Mouse (Mus musculus) frontal cortex, adult 2 months (tissue): Measurements from ENCODE around the gene Gm11172. TPM values are rescaled to one million over a fixed set of nuclear protein-coding genes. Genes with fewer than 3 reads are reported as not detected.
A peak's percentile ranks its signal among the peaks of the same experiment; 100 is the strongest.
"Not testable (repeated sequence)": the region's sequence is repeated elsewhere in the genome, so short reads cannot be mapped to it uniquely, and the experiment has no call there.

Experiments used
- DNase-seq, 2 experiments: peaks; one replicate each; pipeline ENCODE4 v3.0.0; 2022; ENCODE audit warnings: low spot score in 1 of 2; ENCODE audit errors: extremely low spot score in 1 of 2
- polyA plus RNA-seq: library from polyadenylated mRNA; depleted of rRNA; stranded (reverse); fragments of >200 nt; gene quantifications from 2 replicates; pipeline ENCODE4 v1.2.3, GENCODE M21; 2012

The Gm11172 gene
- polyA plus RNA-seq, 1 experiment: not detected

DNA sequence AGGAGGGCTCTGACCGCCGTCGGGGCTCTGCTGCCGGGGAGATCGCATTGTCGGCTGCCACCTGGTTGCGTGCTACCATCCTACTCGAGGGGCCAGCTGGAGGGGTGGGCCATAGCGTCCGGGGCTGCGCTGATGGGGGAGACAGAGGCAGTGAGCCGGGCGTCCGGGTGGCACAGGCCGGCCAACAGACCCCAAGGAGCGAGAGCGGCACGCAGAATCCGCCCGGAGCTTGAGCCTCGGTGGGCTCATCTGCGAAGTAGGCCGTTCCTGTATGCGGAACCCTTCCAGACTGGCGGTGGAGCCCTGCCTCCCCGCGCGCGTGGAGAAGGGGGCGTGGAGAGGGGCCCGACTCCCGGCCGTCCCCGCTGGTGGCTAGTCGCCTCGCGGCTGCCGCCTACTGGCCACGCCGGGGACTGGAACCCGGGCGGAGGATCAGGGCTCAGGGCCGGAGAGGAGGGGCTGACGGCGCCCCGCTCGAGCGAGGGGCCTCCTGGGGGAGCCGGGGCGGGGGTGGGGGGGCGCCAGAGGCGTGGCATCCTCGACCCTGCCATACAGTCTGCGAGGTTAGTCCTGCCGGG, 27.8 kb upstream of the Gm11172 start:
- DNase-seq: peak; percentile 51 to 83

DNA sequence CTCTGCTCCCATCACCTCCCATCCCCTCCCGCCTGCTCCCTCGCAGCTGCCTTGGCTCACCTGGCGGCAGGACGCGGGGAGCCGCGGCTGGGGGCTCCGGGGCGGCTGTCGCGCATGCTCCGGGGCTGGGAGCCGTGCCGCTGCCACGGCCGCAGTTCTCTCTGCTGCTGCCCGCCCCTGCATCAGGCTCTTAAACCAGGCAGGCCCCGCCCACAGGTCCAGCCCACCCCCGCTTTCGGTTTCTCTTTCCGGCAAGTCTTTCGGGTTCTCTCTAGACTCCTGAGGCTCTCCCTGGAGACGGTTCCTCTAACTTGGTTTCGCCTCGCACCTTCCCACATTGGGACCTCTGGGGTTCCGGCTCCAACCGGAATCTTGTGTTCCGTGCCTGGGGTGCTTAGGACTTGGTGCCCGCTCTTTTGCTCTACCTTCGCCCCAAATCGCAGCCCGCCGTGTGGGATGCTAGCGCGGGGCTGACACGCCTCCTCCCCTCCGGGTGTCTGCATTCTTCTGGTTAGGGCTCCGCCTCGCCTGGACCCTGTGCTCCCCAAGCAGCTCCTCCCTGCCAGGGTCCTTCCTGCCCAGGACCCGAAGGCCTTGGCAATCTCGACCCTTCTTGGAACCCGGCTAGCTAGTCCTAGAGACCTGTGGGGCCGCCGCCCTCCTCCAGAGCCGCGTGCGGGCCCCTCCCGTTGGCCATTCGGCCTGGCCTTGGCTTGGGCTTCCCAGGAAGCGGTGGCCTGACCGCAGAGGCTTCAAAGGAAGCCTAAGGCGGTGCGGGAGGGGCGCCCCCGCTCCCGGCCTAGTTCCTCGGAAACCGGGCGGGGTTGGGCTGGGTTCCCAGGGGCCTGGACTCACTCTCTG, 27.1 kb upstream of the Gm11172 start, which contains the start of gene Socs1:
TSS of gene Socs1 (minus strand) at position 166 of the 861 bp plus-strand sequence.
- DNase-seq: peak; percentile 48 to 76

DNA sequence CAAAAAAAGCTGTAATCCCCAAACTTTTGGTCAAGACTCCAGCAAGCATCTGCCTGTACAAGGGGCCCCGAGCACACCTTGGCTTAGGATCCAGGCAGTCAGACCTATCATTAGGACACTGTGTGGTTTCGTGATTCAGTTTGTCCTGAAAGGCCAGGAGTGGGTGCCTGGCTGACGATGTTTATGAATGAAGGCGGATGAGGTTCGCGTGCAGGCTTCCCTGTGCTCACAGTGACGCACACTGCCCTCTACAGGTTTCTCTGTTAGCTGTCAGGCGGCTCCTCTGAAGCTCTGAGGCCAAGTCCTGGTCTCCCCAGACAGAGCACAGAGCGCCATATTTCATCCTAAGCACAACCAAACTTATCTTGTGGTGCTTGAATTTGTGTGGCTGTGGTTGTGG, 26.4 kb upstream of the Gm11172 start:
- DNase-seq: peak; percentile 71 to 91

DNA sequence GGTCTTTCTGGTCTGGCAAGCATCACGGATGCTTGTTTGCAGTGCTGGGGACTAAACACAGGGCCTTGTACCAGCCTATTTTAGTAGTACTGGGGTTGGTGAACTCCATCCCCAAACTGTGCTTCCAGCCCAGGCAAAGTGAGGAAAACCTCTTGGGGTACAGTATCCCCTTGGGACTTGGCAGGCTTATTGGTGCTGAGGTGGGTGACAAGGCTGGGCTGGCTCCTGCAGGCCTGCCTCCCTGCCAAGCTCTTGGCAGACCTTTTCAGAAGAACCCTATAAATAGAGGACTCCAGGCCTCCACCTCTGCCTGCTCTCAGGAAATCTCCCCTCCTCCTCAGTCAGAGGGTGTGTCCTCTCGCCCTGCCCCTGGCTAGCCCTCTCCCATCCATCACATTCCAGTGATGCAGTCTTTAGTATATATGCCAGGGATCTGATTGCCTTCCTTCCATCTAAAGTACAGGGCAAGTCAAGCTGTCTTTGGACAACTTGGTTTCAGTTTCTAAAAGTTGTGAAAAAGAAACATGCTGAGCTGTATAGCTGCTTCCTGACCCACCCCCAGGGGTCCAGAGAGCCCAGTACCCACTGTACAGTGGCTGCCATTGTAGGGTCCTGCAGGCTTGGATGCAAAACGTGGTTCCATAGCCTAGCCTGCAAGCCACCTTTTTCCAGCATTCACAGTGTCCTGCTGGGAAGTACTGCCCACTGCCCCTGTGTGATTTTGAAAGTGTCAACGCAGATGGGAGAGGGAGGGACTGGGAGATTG, 25.8 kb upstream of the Gm11172 start:
- no peak for DNase-seq

DNA sequence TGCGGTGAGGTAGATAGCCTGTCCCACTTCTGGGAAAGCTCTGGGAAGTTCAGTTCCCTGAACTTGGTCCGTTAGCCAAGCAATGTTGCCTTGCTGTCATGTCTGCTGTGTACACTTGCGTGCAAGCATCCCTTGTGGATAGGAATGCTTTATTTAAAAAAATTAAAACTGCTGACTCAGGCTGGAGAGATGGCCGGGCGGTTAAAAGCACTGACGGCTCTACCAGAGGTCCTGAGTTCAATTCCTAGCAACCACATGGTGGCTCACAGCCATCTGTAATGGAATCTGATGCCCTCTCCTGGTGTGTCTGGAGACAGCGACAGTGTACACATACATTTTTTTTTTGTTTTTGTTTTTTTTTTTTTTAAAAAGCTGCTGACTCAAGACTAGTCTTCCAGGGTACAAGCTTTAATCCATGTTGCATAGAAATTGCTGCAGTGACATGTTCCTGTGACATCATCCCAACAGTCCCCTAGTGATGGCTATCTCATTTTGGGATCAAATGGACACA, 25.1 kb upstream of the Gm11172 start:
- no peak for DNase-seq

DNA sequence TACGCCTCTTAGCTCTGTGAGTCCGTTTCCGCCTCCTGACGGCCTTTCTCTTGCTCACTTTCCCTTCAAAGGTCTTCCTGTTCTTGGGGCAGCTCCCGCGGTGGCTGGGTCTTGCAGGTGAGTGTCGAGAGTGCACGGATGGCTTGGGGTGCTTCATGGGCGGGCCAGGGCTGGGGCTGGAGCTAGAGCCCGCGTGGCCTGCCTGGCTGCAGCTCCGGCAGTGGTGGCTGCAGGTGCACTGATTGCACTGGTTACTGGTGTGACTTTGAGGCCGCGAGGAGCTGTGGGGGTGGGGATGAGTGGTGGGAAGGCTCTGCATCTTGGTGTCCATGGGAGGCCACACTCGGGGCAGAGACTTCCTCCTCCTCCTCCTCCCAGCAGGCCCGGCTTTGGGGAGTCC, 24.4 kb upstream of the Gm11172 start, which contains the start of gene Tnp2:
TSS of gene Tnp2 (minus strand) at position 390 of the 400 bp plus-strand sequence.
- no peak for DNase-seq

DNA sequence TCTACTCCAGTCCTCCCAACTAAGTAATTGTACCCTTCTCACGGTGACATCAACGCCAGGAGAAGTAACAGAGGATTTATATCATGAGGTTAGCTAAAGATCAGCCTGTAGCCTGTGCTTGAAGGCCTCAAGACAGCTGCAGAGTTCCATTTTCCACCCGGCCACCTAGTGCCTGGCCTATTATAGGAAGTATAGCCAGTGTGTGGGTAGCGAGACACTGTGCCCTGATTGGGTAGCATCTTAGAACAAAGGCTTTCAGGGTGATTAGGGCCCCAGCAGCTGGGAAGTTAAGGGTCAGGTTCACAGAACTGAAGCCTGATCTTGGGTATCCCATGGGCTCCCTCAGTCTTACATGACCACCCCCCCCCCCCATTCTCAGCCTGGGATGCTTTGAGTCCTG, 23.8 kb upstream of the Gm11172 start:
- DNase-seq: no peak

DNA sequence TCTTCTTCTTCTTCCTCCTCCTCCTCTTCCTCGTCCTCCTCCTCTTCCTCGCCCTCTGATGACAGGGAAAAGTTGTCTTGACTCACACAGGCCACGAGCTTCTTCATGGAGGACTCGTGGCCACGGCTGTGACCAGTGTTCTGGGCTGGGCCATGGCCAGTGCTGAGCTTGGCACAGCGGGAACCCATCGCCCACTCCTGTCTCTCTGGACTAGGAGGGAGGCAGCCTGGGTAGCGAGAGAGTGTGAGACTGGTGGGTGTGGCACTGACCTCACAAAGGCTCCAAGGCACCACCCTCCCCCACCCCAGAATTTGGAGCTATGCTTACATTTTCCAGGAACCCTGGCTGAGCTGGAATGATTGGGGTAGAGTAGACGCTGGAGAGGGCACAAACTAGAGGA, 22.0 kb upstream of the Gm11172 start, which contains the start of gene Prm3:
TSS of gene Prm3 (minus strand) at position 213 of the 400 bp plus-strand sequence.
- DNase-seq: no peak

DNA sequence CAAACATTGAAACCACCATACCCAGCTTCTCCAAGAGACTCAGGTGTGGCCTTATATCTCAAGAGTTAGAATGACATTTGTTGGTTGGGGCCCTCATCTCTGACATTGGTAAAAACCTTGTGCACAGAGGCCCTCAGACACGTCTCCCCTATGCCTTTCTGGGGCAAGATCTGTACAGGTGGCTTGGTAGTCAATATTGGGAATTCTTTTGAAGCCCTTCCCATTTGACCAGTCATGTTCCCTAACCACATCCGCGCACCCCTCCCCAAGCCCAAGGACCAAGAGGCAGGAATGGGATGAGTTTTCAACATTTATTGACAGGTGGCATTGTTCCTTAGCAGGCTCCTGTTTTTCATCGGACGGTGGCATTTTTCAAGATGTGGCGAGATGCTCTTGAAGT, 16.7 kb upstream of the Gm11172 start, which contains the start of gene Prm2:
TSS of gene Prm2 (minus strand) at position 101 of the 400 bp plus-strand sequence.
- no peak for DNase-seq

DNA sequence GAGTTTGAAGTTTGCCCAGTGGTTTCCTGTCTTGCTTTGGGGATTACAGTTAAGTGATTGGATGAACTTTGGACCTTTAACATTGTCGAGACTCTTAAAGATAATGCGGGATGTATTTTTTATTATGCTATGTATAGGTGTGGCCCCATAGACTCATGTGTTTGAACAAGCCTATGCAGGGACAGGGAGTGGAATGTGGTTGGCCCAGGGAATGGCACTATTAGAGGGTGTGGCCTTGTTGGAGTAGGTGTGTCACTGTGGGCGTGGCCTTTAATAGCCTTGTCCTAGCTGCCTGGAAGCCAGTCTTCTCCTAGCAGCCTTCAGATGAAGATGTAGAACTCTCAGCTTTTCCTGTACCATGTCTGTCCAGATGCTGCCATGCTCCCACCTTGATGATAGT, 10.3 kb upstream of the Gm11172 start:
- DNase-seq: not testable (repeated sequence)

DNA sequence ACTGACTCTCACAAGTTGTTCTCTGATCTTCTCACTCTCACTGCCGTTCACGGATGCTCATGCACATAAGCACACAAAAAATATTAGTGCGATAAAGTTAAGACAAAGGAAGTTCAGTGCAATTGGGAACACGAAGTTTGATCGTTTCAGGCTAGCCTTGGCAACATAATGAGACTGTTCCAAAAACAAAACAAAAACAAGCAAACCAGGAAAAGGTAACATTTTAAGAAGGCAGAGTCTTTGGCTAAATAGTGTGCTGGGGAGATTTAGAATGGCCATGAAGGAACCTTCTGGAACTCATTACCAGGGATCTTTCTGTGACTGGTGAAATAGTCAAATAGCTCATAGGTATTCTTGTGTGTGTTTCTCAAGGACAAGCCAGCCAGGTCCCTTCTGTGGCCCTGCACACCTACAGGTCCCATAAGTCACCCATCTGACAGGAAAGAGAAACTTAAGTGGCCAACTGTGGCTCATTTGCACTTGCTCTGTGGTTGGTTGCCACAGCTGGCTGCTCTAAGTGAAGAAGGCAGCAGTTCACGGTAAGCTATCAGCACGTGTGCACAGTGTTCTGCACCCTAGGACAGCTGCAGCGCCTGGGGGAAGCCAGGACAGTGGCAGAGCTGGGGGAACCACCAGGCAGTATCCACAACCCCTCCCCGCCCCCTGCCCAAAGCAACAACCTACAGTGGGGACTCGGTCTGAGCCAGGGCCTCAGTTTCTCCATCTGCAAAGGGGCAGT, 6.8 kb upstream of the Gm11172 start, which contains the start of gene Prm1:
TSS of gene Prm1 (minus strand) at position 51 of the 739 bp plus-strand sequence.
- DNase-seq: no peak

DNA sequence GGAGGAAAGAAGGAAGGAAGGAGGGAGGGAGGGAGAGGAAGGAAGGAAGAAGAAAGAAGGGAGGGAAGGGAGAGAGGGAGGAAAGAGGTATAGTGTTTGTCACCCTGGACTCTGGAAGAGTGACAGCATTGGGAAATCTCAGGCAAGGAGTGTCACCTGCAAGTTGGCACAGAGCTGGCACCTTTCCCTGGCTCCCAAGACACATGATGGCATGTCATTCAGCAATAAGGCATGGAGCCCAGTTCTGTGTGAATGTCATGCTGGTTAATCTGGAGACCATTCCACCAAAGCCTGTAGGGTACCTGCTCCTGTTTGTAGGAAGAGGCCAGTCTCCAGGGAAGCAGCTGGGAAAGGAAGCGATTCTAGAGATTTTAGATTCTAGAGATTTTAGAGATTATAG, 2.3 kb upstream of the Gm11172 start:
- no peak for DNase-seq

DNA sequence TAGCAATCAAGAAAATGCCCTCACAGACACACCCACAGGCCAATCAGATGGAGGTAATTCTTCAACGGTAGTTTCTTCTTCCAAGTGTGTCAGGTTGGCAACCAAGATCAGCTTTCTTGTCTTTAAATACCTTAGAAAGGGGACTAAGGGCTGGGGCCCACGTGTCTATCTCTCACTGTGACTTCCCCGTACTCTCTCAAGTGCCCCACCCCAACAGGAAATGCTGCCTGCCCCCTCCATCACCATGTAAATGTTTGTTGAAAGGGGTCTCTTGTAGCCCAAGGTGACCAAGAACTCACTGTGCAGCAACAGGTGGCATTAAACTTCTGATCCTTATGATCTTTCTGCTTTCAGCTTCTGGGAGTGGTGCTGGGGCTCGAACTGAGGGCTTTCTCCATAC, 1.0 kb downstream of the Gm11172 start:
- no peak for DNase-seq

DNA sequence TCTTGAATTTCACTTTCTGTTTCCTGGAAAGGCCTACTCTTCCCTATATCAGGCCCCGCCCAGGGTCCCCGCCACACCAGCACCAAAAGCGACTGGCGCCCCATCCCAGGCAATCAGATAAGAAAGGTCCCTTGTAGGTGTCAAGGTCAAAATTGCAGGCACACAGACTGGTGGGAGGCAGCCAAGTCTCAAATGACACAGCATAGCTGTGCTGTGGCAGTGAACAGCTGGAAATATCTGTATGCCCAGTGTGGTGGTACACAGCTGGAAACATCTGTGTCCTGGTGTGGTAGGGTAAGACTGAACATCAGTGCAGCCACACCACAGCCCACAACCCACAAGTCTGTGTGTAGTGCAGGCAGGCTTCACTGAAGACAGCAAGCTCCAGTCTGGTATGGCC, 2.1 kb downstream of the Gm11172 start:
- DNase-seq: no peak

DNA sequence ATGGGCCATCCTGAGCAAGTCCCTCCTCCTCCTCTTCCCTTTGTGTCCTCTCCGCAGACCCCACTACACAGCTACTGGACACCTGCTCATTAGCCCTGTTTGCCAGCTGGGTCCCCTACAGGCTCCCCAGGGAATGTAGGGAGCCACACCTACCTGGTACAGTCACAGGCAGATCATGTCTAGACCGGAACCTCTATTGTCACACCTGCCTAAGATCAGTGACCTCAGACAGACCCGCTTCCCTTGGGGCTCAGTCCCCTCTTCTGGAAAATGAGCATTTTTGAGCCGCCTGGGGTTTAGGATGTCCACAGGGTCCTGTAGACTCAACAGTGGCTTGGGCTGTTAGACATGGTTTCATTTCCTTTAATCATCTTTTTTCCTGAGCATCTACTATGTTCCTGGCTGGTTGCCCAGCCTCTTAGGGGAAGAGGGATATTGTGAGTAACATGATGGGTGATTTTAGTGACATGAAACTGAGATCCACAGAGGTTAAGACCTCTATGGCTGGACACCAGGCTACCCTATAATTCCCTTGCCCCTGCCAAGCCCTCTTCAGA, 5.9 kb downstream of the Gm11172 start:
- no peak for DNase-seq

DNA sequence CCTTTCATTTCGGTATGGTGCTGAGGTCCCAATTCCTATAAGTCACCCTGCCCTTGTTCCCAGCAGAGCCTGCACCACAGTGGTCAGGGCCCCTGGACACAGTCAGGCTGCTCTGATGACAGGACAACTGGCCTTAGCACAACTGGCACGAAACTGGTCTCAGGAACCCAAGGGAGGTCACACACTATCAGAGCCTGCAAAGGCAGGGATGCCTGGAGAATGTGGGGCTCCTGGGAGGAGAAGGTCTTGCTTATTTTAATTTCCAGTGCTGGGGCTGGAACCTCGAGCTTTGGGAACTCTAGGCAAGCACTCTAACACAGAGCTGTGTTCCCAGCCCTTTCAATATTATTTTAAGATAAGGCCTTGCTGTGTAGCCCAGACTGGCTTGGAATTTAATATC, 7.3 kb downstream of the Gm11172 start:
- DNase-seq: no peak

DNA sequence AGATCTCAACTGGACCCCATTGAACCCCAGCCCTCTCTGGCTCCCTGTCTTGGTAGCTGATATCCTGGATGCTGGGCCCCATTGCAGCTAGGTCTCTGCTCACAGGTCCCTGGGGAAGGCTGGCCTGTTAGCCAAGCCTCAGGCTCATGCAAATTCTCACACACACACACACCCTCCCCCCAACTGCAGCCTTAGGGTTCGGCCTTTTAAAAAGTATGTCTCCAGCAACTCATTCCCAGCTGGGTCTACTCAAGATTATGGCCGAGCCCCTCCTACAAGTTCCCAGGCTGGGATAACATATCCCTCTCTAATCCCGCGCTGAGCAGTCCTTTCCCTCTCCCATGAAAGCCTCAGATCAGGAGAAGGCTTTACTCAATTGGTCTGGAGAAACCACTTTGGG, 8.7 kb downstream of the Gm11172 start:
- no peak for DNase-seq

DNA sequence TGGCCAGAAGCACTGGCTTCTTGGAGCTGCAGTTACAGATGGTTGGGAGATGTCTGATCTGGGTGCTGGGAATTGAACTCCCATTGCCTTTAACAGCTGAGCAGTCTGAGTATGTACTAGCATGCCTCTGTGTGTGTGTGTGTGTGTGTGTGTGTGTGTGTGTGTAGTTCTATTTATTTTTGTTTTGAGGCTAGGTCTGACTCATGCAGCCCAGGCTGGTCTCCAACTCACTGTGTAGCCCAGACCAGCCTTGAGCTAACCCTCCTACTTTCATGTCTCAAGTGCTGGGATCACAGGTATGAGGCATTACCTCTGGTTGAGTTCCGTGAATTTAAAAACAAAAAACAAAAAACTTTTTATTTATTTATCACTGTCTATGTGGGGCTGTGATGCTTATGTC, 11.8 kb downstream of the Gm11172 start:
- DNase-seq: no peak

DNA sequence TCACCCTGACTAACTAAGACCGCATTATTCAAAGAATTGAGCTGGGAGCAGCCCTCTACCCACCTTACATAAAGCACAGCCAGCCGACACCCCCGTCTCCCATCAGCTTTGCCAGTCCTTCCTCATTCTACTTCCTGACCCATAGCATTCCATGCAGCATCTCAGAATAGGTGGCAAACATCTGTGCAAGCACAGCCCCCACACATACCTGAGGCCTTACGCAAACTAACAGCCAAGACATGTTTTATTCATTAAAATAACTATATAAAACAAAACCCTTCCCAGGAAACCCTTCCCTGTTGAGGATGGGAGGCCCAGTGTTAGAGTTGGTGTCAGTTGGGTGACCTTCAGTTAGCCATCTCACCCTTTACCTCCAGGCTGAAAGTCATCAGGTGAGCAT, 13.1 kb downstream of the Gm11172 start:
- DNase-seq: no peak

DNA sequence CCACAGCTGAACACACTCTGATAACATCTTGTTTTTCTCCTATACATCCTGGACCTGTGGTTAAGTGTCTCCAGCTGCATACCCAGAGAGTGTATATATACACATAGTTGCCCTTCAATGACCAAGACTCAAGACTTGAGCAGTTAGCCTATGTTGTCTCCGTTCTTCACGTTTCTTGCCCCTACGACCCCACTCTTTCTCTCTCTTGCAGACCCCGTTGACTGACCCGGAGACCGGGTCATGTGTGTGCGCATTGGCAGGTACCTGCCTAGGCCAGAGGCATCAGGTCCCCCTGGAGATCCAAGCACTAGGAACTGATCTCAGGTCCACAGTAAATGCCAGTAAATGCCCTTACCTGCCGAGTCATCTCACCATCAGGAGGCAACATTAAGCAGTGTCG, 14.6 kb downstream of the Gm11172 start:
- DNase-seq: no peak
